Mouse (Mus musculus) liver, embryonic 14.5 days (tissue): ENCODE results near the gene Pdcd6ip. TPM values are rescaled to one million over a fixed set of nuclear protein-coding genes. Genes with fewer than 3 reads are reported as not detected.

Experiments
- ATAC-seq: fragments of 200-750 bp; cut with Nextera tagmentation; 2 replicates; pipeline ENCODE4 v1.8.0; 2017; ENCODE audit warnings: moderate number of reproducible peaks, mild to moderate bottlenecking, moderate library complexity; ENCODE audit not compliant: insufficient read depth
- DNase-seq, 3 experiments: peaks; one replicate each; pipeline ENCODE4 v3.0.0-alpha.2; 2012 to 2013; ENCODE audit warnings: low read depth in 3 of 3, low spot score in 3 of 3
- H3K27ac ChIP-seq: fragments of 300-500 bp; sonication (generic); 2 replicates; pipeline ENCODE4 v1.5.1; 2014; ENCODE audit warnings: moderate library complexity, mild to moderate bottlenecking, control low read depth, inconsistent platforms
- H3K27me3 ChIP-seq: fragments of 300-500 bp; sonication (generic); 2 replicates; pipeline ENCODE4 v1.6.1; 2014; ENCODE audit warnings: mild to moderate bottlenecking, low read length, moderate library complexity; ENCODE audit not compliant: control insufficient read depth, insufficient read depth
- H3K36me3 ChIP-seq: fragments of 300-500 bp; sonication (generic); replicated peaks from 2 replicates; pipeline ENCODE4 v1.6.1; 2014; ENCODE audit warnings: low read depth; ENCODE audit not compliant: control insufficient read depth, insufficient read depth
- H3K4me1 ChIP-seq, 2 experiments: fragments of 200-500 bp in 1 of 2; fragments of 300-500 bp in 1 of 2; sonication (generic) in 1 of 2; replicated peaks; 2 replicates each; pipeline ENCODE4 v1.6.1; 2012 to 2014; ENCODE audit warnings: antibody characterized with exemption in 1 of 2, inconsistent platforms in 1 of 2, low read length in 1 of 2; ENCODE audit not compliant: control insufficient read depth in 2 of 2, insufficient read depth in 2 of 2
- H3K4me2 ChIP-seq: fragments of 300-500 bp; sonication (generic); 2 replicates; pipeline ENCODE4 v1.6.1; 2014; ENCODE audit warnings: low read depth, mild to moderate bottlenecking, control low read depth, moderate library complexity
- H3K4me3 ChIP-seq, 2 experiments: fragments of 200-500 bp in 1 of 2; fragments of 300-500 bp in 1 of 2; sonication (generic) in 1 of 2; 2 replicates each; pipeline ENCODE4 v1.5.1; 2012 to 2014; ENCODE audit warnings: low read depth in 2 of 2, low read length in 2 of 2, mild to moderate bottlenecking in 2 of 2, control low read depth in 1 of 2, inconsistent platforms in 1 of 2, moderate library complexity in 1 of 2; ENCODE audit not compliant: insufficient read depth in 1 of 2
- H3K9ac ChIP-seq: fragments of 300-500 bp; sonication (generic); replicated peaks from 2 replicates; pipeline ENCODE4 v1.6.1; 2014; ENCODE audit warnings: mild to moderate bottlenecking, control low read depth, moderate library complexity
- H3K9me3 ChIP-seq: fragments of 300-500 bp; sonication (generic); 2 replicates; pipeline ENCODE4 v1.6.1; 2016; ENCODE audit warnings: low read length, mixed read lengths; ENCODE audit not compliant: control insufficient read depth
- CTCF ChIP-seq: IDR thresholded peaks from 2 replicates; pipeline ENCODE4 v1.5.1; 2016; ENCODE audit warnings: antibody characterized with exemption, low read depth, control low read depth
- EP300 ChIP-seq: IDR thresholded peaks from 2 replicates; pipeline ENCODE4 v1.6.1; 2016; ENCODE audit warnings: antibody characterized with exemption, low read depth
- WGBS: fragments of 180-500 bp; shearing (Covaris S2); extraction: QIAGEN DNeasy Blood & Tissue Kit; methylation state at CpG from one replicate; pipeline ENCODE4 v1.1.7; 2014; ENCODE audit not compliant: insufficient replicate concordance; 5-methylcytosine and 5-hydroxymethylcytosine counted together
- polyA plus RNA-seq, 2 experiments: library from polyadenylated mRNA; depleted of rRNA in 1 of 2; stranded (reverse) in 1 of 2; unstranded in 1 of 2; fragments of >200 nt; fragmentation: Nextera tagmentation in 1 of 2; extraction: Ambion mirVana in 1 of 2; gene quantifications; 2 replicates each; pipeline versions ENCODE4 v1.2.1 to v1.2.3; 2012 to 2014

The Pdcd6ip gene
- polyA plus RNA-seq, 2 experiments = 23.4 to 29.4 TPM

GRCm38 (mm10) chr9:113644076-113644475, 64.0 kb downstream of the Pdcd6ip start:
- no peak overlapping the region for H3K9ac ChIP-seq
- H3K4me1 ChIP-seq = no peaks in the 10 kb centered on the region
- H3K9me3 ChIP-seq = no peaks in the 10 kb centered on the region
- H3K27ac ChIP-seq = no peak overlapping the region
- WGBS = 67% methylated on average over 3 of the region's 3 CpGs
- no peak for TF ChIP-seq CTCF
- TF ChIP-seq EP300 = no peak
- H3K4me2 ChIP-seq = no peak overlapping the region
- H3K36me3 ChIP-seq = no peaks in the 10 kb centered on the region
- ATAC-seq (no peak), DNase-seq (no peak)
- H3K4me3 ChIP-seq = no peak overlapping the region
- no peaks in the 10 kb centered on the region for H3K27me3 ChIP-seq

DNA sequence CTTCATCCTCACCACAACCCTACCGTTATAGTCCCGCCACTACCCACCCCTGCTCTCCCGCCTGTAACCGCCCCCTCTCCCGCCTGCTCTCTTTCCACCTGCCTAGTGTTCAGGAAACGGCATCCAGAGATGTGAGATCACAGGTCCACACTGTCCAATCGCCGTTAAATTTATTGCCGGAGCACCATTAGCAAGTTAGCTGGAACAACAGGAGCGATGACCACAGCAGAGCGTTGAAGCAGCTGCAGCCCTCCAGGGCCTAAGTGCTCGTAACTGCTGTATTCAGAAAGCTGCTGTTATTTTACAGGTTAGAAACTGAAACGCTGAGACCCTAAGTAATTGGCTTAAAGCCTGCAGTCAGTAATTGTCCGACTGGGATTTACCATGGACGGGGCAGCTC, 64.4 kb downstream of the Pdcd6ip start:
- DNase-seq (no peak), ATAC-seq (no peak)
- H3K27ac ChIP-seq = no peak overlapping the region
- H3K4me1 ChIP-seq = no peaks in the 10 kb centered on the region
- WGBS = 69% methylated on average over 15 of the region's 15 CpGs
- H3K9me3 ChIP-seq = no peaks in the 10 kb centered on the region
- H3K4me3 ChIP-seq = no peak overlapping the region
- H3K27me3 ChIP-seq = no peaks in the 10 kb centered on the region
- no peak overlapping the region for H3K4me2 ChIP-seq
- TF ChIP-seq EP300 = no peak
- TF ChIP-seq CTCF = no peak
- no peaks in the 10 kb centered on the region for H3K36me3 ChIP-seq
- H3K9ac ChIP-seq = no peak overlapping the region

DNA sequence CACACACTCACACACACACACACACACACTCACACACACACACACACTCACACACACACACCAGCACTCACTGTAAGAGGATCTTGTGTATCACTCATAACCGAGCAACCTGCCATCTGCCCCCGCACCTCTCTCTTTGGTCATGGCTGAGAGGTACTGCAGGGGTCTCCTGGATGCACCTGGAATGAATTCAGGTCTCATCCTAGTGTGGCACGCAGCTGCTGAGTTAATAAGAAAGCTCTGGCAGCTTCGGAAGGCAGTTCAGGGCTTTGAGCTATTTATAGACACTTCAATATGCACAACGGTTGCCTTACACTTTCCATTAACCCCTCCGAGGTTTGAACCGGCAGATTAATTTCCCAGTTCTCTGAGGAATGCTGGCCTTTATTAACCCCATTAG, 73.1 kb downstream of the Pdcd6ip start:
- 54% methylated on average over 7 of the region's 7 CpGs for WGBS
- no peaks in the 10 kb centered on the region for H3K27me3 ChIP-seq
- no peak overlapping the region for H3K4me2 ChIP-seq
- H3K9me3 ChIP-seq = no peaks in the 10 kb centered on the region
- DNase-seq (no peak), ATAC-seq (no peak)
- no peak for TF ChIP-seq EP300
- no peak for TF ChIP-seq CTCF
- H3K36me3 ChIP-seq = no peaks in the 10 kb centered on the region
- H3K4me3 ChIP-seq = no peak overlapping the region
- H3K4me1 ChIP-seq = no peaks in the 10 kb centered on the region
- H3K27ac ChIP-seq = no peak overlapping the region
- H3K9ac ChIP-seq = no peak overlapping the region

- H3K4me1 ChIP-seq = no peaks in the 10 kb centered on the region
- 48% methylated on average over 8 of the region's 8 CpGs for WGBS
Observed at GRCm38 (mm10) chr9:113633168-113633744, 74.8 kb downstream of the Pdcd6ip start.

GRCm38 (mm10) chr9:113632350-113633043, 75.6 kb downstream of the Pdcd6ip start:
- H3K36me3 ChIP-seq = no peaks in the 10 kb centered on the region
- H3K4me1 ChIP-seq = no peaks in the 10 kb centered on the region
- H3K27me3 ChIP-seq = no peaks in the 10 kb centered on the region
- TF ChIP-seq CTCF = no peak
- TF ChIP-seq EP300 = no peak
- no peak overlapping the region for H3K4me2 ChIP-seq
- H3K9ac ChIP-seq = no peak overlapping the region
- H3K9me3 ChIP-seq = no peaks in the 10 kb centered on the region
- H3K4me3 ChIP-seq = no peak overlapping the region
- WGBS = 50% methylated on average over 9 of the region's 9 CpGs
- DNase-seq = no peak
- ATAC-seq = no peak
- no peak overlapping the region for H3K27ac ChIP-seq

More at GRCm38 (mm10) chr9:113633168-113633744, 74.8 kb downstream of the Pdcd6ip start:
- Histone ChIP-seq H3K4me2 (no peak overlapping the region), H3K4me3 (no peak overlapping the region), H3K9ac (no peak overlapping the region), H3K36me3 (no peaks in the 10 kb centered on the region), H3K27ac (no peak overlapping the region), H3K27me3 (no peaks in the 10 kb centered on the region), H3K9me3 (no peaks in the 10 kb centered on the region)
- ATAC-seq = no peak
- DNase-seq = no peak
- TF ChIP-seq CTCF (no peak), EP300 (no peak)
